Mouse (Mus musculus): ENCODE measurements around the gene Tpp2.

DNA sequence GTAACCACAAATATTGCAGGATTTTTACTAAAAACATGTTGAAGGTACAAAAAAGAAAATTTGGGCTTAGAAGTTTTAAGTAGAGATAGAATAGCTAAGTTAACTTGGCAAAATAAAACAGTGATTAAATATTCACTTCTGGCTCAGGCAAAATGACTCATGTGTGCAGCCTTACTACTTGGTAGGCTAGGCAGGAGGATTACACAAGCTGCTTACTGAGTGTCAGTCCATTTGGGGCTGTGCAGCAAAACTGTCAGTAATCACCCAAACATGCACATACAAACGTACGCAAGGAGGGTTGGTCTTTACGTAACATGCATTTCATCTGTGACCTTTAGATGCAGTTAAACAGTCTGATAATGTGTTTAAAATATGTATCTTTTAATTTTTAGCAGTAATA, 20.2 kb downstream of the Tpp2 start:
- TF ChIP-seq CTCF (IDR thresholded peaks at IDR 0.05; ENCODE audit: low read depth, low read length), result no peak
- no peak for TF ChIP-seq EP300 (IDR thresholded peaks at IDR 0.05; ENCODE audit: insufficient read depth, low read depth, low read length)
- no peak for TF ChIP-seq POLR2A (IDR thresholded peaks at IDR 0.05; ENCODE audit: insufficient read depth, low read length)

Measured in ES-Bruce4 (cell line).